Mouse (Mus musculus): ENCODE results near the gene Anapc16. TPM values are rescaled to one million over a fixed set of nuclear protein-coding genes. Genes with fewer than 3 reads are reported as not detected.

The Anapc16 gene
- 24.6 and 35.6 TPM in 2 replicates for polyA plus RNA-seq (2012; rRNA removed; ENCODE audit: low replicate concordance)

DNA sequence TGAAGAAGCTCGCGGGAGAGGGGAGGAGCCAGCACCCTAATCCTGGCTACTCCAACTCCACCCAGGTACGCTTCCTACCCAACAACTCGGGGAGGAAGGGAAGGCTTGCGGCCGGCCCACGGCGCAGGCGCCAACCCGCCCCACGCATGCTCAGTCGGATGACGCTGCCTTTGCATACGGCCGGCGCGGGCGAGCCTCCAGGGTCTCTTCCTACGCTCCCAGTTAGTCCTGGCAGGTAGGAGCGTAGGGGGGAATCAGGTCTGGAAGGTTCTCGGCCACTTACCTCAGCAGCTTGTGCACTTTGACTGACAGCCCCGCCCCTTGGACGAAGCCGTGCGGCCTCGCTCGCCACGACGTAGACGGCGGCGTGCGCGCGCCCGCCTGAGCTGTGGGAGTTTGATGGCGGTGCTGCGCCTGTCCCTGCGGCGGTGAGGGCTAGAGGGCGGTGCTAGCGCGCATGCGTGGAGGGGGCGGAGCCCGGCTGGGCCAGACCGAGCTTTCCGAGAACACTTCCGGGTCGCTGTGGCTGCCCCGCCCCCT, at the start of gene Anapc16, which contains the start of gene Ascc1:
Gene Anapc16, minus strand, starts transcription at position 463 of the 540 bp plus-strand sequence.
Gene Ascc1, plus strand, starts transcription at position 133 of the 540 bp plus-strand sequence.

DNA sequence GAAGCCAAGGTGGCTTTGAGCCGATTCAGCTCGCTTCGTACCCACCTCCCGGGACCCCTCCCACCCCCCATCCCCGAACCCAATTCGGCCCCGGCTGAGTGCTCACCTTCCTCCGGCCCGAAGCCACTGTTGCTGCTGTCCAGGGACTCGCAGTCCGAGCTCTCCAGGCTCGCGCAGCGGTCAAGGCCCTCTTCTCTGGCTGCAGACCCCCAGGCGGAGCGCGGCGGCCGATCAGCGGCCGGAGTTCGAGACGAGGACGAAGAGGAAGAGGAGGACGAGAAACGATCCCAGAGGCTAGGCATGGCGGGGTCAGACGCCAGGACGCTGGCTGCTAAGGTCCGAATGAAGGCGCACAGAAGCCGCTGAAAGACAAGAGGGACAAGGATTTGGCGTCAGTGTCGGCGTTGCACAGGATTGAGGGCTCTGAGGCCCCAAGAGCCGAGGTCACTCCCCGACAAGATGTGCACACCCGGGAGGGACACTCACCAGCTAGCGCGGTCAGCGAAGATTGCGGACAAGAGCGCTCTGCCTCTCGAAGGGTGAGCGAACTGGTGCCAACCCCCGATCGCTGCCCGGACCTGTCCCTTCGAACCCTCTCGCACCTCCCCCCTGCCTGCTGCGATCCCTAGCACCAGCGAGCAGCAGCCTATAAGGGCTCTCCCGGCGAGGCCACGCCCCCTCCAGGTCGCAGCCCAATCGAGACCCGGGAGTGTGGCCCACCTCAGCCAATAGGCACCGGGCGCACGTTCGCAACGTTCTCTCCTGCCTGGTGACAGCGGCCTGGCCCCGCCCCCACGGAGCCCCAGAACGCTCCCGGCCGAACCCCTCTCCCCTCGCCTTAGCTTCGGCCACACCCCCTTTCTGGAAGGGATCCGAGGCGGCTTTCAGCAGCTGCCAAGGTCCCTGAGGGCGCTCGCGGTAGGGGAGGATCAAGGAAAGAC, 51.5 kb downstream of the Anapc16 start, which contains the start of gene Ddit4:
Gene Ddit4, minus strand, starts transcription at position 624 of the 941 bp plus-strand sequence.

Other genes starting within 250 kb of the Anapc16 start
- 54.7 and 66.9 TPM in 2 replicates for gene Dnajb12, start 123.6 kb downstream of the Anapc16 start, polyA plus RNA-seq (2012; rRNA removed; ENCODE audit: low replicate concordance)
- gene Ddit4, start 51.3 kb downstream of the Anapc16 start, polyA plus RNA-seq (2012; rRNA removed; ENCODE audit: low replicate concordance): 44.1 and 54.1 TPM in 2 replicates
- 11.4 and 15.5 TPM in 2 replicates for gene Ascc1, start 330 bp downstream of the Anapc16 start, polyA plus RNA-seq (2012; rRNA removed; ENCODE audit: low replicate concordance)
- gene Spock2, start 103.1 kb upstream of the Anapc16 start, polyA plus RNA-seq (2012; rRNA removed; ENCODE audit: low replicate concordance): 2.3 and 3.2 TPM in 2 replicates
- 0.16 and 0.90 TPM in 2 replicates for gene Chst3, start 216.1 kb upstream of the Anapc16 start, polyA plus RNA-seq (2012; rRNA removed; ENCODE audit: low replicate concordance)

All from duodenum, adult 2 months (tissue).